Mouse (Mus musculus) frontal cortex, postnatal 25 days (tissue): Measurements from ENCODE around the gene Trim34b.
"Not testable (repeated sequence)": the region's sequence is repeated elsewhere in the genome, so short reads cannot be mapped to it uniquely, and the experiment has no call there.

Experiments
- DNase-seq, 2 experiments: peaks; one replicate each; pipeline ENCODE4 v3.0.0; 2022; ENCODE audit warnings: low spot score in 2 of 2

Trim34b gene

DNA sequence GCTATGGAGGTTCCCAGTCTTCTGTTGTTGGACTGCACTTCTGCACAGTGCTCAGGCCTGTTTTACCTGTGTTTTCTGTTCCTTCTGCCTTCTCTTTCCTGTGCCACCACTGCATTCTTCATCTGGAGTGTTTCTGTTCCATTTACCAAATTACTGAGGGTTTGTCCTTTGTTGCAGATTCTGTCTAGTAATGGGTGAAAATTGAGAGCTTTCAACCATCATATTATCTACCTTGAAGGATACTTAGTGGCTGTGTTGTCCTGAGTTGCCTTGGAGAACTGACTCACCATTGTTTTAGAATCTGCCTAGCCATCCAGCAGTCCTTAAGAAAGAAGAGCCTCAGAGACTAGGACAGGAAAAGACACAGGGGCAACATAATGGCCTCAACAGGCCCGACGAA, at the start of gene Trim34b:
Gene Trim34b (plus strand): TSS at position 301 of the 400 bp plus-strand sequence.
- DNase-seq, result not testable (repeated sequence)

DNA sequence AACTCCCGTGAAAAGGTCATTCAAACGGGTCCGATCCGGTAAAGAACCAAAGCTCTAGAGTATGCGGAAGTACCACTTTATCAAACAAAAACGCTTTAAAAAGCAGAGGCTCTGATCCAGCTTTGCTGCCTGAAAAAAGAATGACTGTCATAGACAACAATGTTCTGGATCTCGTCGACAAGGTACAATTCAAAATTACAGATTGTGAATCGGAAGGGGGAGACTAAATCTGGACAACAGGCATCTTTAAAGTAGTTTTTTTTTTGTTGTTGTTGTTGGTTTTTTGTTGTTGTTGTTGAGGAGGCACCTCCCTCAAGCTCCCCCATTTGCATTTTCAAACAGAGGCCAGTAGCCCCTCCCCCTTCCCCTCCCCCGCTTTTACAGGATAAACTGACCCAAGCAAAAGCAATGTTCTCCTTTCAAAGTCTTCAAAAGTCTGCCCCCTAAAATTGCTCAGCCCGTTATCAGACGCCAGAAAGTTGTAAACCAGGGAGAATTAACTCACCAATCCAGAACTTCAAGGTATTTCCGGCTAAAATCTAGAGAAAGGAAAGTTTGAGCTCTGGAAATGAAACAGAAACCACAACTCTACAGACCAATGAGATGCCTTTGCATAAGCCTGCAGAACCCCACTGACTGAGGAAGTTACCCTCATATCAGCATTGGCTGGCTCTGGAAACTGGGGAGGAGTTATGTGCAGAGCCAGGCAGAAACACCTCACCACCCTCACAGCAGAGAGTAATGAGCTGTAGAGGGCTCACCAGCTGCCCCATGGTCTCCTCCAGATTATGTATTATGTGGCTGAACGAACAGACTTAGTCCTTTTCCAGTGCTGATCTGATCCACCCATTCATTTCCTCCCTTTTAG, 41.5 kb upstream of the Trim34b start, which contains the start of gene Trim5:
Gene Trim5 (minus strand): TSS at position 519 of the 868 bp plus-strand sequence.
- not testable (repeated sequence) for DNase-seq

DNA sequence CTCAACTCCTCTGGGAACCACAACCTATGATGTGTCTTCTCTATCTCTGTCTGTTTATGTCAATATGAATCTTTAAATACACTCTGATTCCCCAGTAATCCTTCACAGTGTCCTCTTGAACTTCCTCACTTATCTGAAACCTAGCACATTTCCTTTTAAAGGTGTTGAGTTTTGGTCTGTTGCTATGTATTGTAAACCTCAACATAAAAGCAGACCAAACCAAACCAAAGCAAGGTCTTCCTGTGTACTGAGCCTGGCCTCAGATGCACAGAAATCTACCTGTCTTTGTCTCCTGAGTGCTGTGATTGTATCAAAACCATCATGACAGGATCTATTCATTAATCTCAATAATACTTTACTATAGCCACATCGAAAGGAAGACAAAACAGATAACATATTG, 38.6 kb upstream of the Trim34b start:
- DNase-seq, result no peak

DNA sequence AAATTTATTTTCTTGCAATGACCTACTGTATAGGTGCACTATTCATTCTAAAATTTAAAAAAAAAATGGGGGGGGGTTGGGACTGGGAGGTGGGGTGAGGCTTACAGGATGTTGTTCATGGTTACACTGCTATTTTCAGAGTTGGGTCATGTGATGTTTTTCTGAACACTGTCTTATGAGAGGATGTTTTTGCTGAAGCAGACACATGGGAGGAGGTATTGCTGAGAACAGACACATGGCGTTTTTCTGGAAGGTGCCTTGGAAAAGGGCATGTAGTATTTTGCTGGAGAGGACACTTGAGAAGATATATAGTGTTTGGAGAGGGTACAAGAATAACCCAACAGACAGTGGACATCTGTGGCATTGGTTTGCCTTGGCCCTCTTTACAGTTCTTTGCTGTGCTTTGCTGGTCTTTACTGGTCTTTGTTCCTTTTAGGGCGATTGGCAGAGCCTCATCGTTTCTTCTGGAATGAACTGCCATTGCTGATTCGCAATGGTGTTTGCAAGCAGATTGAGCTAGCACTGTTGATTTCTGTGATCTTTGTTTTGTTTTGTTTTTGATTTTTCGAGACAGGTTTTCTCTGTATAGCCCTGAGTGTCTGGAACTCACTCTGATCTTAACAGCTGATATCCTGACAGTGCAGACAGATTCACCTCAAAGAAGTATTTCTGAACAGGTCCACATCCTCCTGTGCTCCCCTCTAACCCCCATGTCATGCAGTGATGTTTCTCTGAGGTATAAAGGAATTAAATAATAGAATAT, 37.5 kb upstream of the Trim34b start:
- no peak for DNase-seq

DNA sequence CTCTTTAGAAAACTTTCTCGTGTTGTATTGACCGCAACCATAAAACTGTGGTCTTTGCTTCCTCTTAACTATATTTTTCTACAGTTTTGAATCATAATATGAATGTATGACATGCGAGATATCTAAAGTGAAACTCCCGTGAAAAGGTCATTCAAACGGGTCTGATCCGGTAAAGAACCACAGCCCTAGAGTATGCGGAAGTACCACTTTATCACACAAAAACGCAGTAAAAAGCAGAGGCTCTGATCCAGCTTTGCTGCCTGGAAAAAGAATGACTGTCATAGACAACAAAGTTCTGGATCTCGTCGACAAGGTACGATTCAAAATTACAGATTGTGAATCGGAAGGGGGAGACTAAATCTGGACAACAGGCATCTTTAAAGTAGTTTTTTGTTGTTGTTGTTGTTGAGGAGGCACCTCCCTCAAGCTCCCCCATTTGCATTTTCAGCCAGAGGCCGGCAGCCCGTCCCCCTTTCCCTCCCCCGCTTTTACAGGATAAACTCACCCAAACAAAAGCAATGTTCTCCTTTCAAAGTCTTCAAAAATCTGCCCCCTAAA, 14.4 kb upstream of the Trim34b start:
- no peak for DNase-seq

DNA sequence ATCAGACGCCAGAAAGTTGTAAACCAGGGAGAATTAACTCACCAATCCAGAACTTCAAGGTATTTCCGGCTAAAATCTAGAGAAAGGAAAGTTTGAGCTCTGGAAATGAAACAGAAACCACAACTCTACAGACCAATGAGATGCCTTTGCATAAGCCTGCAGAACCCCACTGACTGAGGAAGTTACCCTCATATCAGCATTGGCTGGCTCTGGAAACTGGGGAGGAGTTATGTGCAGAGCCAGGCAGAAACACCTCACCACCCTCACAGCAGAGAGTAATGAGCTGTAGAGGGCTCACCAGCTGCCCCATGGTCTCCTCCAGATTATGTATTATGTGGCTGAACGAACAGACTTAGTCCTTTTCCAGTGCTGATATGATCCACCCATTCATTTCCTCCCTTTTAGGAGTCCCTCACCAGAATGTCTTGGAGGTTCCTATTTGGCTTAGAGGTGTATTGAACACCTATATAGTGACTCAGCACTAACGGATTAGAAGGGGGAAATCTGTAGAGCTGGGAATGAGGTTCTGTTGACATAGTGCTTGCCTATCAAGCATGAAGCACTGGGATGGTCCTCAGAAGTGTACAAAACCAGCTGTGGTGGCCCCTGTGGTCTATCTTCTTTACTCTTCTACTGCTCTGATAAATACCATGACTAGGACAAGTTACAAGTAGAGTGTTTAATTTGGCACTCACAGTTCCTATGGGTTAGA, 13.7 kb upstream of the Trim34b start, which contains the start of gene Trim12a:
Gene Trim12a (minus strand): TSS at position 98 of the 712 bp plus-strand sequence.
- DNase-seq, result not testable (repeated sequence)

DNA sequence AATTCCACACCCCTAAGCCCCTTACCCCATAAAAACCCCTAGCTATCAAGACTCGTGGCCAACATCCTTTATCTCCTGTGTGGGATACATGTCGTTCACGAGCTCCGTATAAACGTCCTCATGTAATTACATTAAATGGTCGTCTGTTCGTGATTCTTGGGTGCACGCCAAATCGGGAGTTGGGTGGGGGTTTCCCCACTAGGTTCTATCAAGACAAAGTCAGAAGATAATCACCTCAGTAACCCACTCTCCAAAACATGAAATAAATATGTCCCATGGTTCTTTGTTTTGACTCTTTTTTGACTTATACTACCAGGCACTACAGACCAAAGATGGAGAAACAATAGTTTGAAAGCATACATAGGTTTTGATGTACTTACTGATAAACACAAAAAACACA, 7.2 kb upstream of the Trim34b start:
- no peak for DNase-seq

DNA sequence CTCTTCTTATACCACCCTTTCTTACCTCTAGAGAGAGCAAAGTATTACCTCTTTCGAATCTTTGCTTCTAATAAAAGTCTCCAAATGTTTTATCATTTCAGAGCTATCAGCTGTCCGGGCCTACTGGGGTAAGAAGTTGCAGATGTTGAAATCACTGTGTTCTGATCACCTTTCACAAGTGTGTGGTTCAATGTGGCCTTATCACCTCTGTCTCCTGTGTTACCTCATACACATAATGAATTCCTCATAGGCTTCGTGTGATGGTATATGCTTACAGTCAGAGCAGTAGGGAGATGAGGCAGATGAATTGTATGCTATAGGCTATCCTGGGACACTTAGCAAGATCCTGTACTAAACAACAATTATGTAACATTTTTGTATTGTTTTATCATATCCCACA, 6.3 kb downstream of the Trim34b start:
- DNase-seq, result not testable (repeated sequence)

DNA sequence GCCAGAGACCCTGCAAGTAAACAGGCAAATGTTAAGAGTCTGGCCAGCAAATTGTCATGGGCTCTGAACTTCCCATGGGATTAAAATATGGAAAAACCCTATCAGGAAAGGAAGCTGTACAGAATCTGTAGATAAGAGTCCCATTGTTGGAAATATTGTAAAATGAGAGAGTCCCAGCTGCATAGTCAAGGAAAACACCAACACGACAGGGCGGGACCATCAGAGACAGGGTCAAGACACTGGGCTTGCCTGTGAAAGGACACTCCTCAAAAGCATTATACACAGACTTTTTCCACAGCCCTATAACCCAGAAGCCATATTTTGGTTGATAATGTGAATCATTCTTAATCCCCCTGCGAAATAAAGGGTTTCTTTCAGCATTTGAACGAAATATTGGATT, 11.5 kb downstream of the Trim34b start:
- DNase-seq, result not testable (repeated sequence)

DNA sequence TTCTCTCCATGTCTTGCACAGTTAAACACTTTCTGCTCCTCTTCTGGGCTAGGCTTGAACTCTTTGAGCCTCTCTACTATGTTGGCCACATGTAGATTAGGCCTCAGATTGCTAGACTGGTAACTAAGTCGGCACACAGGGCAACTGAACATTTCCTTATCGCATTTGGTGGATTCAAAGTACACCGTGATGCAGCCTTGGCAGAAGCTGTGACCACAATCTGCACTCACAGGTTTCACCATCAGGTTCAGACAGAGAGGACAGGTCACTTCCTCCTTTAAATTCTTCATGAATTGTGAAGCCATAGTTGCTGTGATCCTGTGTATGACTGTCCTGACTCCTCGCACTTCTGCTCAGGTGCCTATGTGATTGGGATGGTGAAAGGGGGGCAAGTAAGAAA, 18.8 kb downstream of the Trim34b start:
- DNase-seq, result not testable (repeated sequence)

DNA sequence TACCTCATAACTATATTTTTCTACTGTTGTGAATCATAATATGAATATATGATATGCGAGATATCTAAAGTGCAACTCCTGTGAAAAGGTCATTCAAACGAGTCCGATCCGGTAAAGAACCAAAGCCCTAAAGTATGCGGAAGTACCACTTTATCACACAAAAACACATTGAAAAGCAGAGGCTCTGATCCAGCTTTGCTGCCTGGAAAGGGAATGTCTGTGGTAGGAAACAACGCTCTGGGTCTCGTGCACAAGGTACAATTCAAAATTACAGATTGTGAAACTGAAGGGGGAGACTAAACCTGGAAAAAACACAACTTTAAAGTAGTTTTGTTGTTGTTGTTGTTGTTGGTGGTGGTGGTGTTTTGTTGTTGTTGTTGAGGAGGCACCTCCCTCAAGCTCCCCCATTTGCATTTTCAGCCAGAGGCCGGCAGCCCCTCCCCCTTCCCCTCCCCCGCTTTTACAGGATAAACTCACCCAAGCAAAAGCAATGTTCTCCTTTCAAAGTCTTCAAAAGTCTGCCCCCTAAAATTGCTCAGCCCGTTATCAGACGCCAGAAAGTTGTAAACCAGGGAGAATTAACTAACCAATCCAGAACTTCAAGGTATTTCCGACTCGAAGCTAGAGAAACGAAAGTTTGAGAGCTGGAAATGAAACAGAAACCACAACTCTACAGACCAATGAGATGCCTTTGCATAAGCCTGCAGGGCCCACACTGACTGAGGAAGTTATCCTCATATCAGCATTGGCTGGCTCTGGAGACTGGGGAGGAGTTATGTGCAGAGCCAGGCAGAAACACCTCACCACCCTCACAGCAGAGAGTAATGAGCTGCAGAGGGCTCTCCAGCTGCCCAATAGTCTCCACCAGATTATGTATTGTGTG, 23.7 kb downstream of the Trim34b start, which contains the start of gene Trim12c:
Gene Trim12c (minus strand): TSS at position 646 of the 883 bp plus-strand sequence.
- DNase-seq, result no peak

DNA sequence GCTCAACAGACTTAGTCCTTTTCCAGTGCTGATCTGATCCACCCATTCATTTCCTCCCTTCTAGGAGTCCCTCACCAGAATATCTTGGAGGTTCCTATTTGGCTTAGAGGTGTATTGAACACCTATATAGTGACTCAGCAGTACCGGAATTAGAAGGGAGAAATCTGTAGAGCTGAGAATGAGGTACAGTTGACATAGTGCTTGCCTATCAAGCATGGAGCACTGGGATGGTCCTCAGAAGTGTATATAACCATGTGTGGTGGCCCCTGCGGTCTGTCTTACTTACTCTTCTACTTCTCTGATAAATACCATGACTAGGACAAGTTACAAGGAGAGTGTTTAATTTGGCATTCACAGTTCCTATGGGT, 24.3 kb downstream of the Trim34b start:
- no peak for DNase-seq

DNA sequence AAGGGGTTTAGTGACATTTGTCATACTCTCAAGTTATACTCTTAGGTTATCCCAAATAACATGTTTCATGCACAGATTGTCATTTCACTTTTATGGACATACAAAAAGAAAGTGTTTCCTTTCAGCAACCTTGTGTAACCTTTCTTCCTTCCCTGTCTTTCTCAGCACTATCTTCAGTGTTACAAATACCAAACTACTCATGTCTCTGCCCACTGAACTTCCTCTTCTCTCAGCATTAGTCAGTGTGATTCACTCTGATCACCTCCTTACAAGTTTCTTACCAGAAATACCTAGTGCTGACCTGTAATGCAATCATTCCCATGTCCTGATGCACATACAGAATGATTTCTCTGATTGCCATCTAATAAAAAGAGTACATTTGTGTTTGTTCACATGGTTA, 37.1 kb downstream of the Trim34b start:
- DNase-seq, result no peak

DNA sequence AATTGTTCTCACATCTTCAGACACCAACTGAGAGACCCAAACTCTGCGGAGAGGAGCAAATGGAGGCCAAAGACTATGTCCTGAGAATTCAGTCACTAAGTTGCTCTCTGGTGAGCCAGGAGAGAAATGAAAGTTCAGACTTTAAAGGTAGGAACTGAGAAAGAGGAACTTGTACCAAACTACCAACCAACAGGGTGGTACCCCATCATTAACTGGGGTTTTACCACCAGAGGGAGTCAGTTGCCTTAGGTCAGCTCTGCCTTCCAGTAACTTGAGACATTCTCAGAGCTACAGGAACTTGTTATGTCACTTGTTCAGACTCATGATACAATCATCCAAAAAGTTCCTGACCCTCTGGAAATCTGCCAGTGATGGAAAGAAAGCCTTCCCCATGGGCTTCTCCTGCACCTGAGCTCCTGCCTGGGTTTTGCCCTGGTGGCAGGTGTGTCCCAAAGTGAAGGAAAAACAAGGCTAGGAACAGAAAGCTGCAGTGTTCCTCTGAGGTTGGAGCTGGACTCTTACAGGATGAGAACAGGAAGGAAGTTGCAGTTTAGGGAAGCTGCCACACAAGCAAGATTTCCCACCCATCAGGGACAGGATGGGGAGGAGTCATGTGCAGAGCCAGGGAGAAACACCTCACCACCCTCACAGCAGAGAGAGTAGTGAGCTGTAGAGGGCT, 40.6 kb downstream of the Trim34b start, which contains the start of gene Trim30b:
Gene Trim30b (minus strand): TSS at position 149 of the 679 bp plus-strand sequence.
- no peak for DNase-seq
